Mouse (Mus musculus): ENCODE measurements at regions not wholly inside any gene's neighbourhood (a gene's known extent, or its start where the extent isn't known, plus 50 kb on each side); places are given as distances from the start of the nearest gene placed in this dataset.

- ChIA-PET POLR2A (no interaction called here), CTCF (no interaction called here)
Observed at GRCm38 (mm10) chr15:48860627-48861026, 5024.1 kb upstream of the Gm7489 start.

- POLR2A ChIA-PET: no interaction called here
- CTCF ChIA-PET: no interaction called here
Observed at GRCm38 (mm10) chr15:48898546-48898945, 4986.2 kb upstream of the Gm7489 start.

GRCm38 (mm10) chr15:48904687-48905086 is 4980.0 kb upstream of the Gm7489 start:
- CTCF ChIA-PET: no interaction called here
- POLR2A ChIA-PET: no interaction called here

GRCm38 (mm10) chr15:48925940-48926339 is 4958.8 kb upstream of the Gm7489 start:
- POLR2A ChIA-PET: no interaction called here
- CTCF ChIA-PET: interaction anchor here in 2 of 4 experiments (0.6 to 1.1 kb wide), 2 partner anchors 133 to 345 kb away, joined by 3 to 5 read pairs; no protein-coding TSS in a partner anchor

GRCm38 (mm10) chr15:48946150-48946549 is 4938.6 kb upstream of the Gm7489 start:
- CTCF ChIA-PET: no interaction called here
- POLR2A ChIA-PET: no interaction called here

GRCm38 (mm10) chr15:48976176-48976575 is 4908.5 kb upstream of the Gm7489 start:
- POLR2A ChIA-PET: no interaction called here

GRCm38 (mm10) chr15:48976583-48976982 is 4908.1 kb upstream of the Gm7489 start:
- POLR2A ChIA-PET: no interaction called here
- CTCF ChIA-PET: no interaction called here

More at GRCm38 (mm10) chr15:48976176-48976575, 4908.5 kb upstream of the Gm7489 start:
- CTCF ChIA-PET: no interaction called here
